In genomic region chr17:17825921-17826591, GRCm38 (mm10) we compare ENCODE assay signal across 8 mouse cellular contexts. TPM values are rescaled to one million over a fixed set of nuclear protein-coding genes. Genes with fewer than 3 reads are reported as not detected.
A peak's percentile ranks its signal among the peaks of the same experiment; 100 is the strongest.
DNase-seq lines count a peak whose midpoint lies in the region; ATAC-seq and TF ChIP-seq lines count a peak whose summit lies in the region.

No protein-coding gene starts in this region.

- no peak for TF ChIP-seq CTCF in spleen, adult 2 months (IDR thresholded peaks at IDR 0.05; ENCODE audit: extremely low read depth, insufficient read depth, insufficient read length, insufficient replicate concordance)
- no peak for TF ChIP-seq CTCF in hindbrain, postnatal 0 days (IDR thresholded peaks at IDR 0.05; ENCODE audit: low read depth)

- no peaks in the 10 kb centered on the region for H3K9me3 ChIP-seq in hindbrain, postnatal 0 days (ENCODE audit: low read length)
- no peaks in the 10 kb centered on the region for H3K9me3 ChIP-seq in liver, embryonic 11.5 days (ENCODE audit: control insufficient read depth, low read length)
- no peaks in the 10 kb centered on the region for H3K9me3 ChIP-seq in neural tube, embryonic 12.5 days

- WGBS in spleen, adult 2 months, result 7% methylated on average over 18 of the region's 22 CpGs
- 1% methylated on average over 19 of the region's 22 CpGs for WGBS in hindbrain, postnatal 0 days
- WGBS in liver, embryonic 11.5 days, result 2% methylated on average over 19 of the region's 22 CpGs
- 1% methylated on average over 20 of the region's 22 CpGs for WGBS in neural tube, embryonic 12.5 days

- peak overlapping the region; percentile 47 for H3K4me3 ChIP-seq in spleen, adult 2 months (ENCODE audit: extremely low read depth, insufficient read depth, insufficient read length)
- peak overlapping the region; percentile 87 for H3K4me3 ChIP-seq in hindbrain, postnatal 0 days (ENCODE audit: low read length)
- peak overlapping the region; percentile 67 for H3K4me3 ChIP-seq in liver, embryonic 11.5 days (ENCODE audit: low read depth, low read length)
- peak overlapping the region; percentile 82 for H3K4me3 ChIP-seq in neural tube, embryonic 12.5 days

- H3K9ac ChIP-seq in hindbrain, postnatal 0 days (replicated peaks; ENCODE audit: low read length), result peak overlapping the region; percentile 89
- peak overlapping the region; percentile 61 for H3K9ac ChIP-seq in liver, embryonic 11.5 days (ENCODE audit: low read depth, low read length)
- peak overlapping the region; percentile 94 for H3K9ac ChIP-seq in neural tube, embryonic 12.5 days

- H3K4me1 ChIP-seq in spleen, adult 2 months (ENCODE audit: control insufficient read depth, insufficient read depth, insufficient read length), result peaks cover 3% of the 10 kb centered on the region
- H3K4me1 ChIP-seq in hindbrain, postnatal 0 days (ENCODE audit: insufficient read depth, low read length), result peaks cover 13% of the 10 kb centered on the region
- H3K4me1 ChIP-seq in liver, embryonic 11.5 days (replicated peaks; ENCODE audit: control insufficient read depth, insufficient read depth, low read length), result peaks cover 4% of the 10 kb centered on the region
- H3K4me1 ChIP-seq in neural tube, embryonic 12.5 days, result peaks cover 19% of the 10 kb centered on the region

- peak overlapping the region; percentile 94 for H3K4me2 ChIP-seq in hindbrain, postnatal 0 days (ENCODE audit: low read depth, low read length)
- H3K4me2 ChIP-seq in liver, embryonic 11.5 days, result peak overlapping the region; percentile 73
- H3K4me2 ChIP-seq in neural tube, embryonic 12.5 days (replicated peaks), result peak overlapping the region; percentile 93

- DNase-seq in spleen, adult 2 months (ENCODE audit: low read depth in 1 of 2, low spot score in 2 of 2), result no peak
- DNase-seq in spleen, adult 18-20 months, result no peak
- DNase-seq in cerebellum, adult 8-10 months, result peak; percentile 65
- peak; percentile 45 for DNase-seq in forelimb bud, embryonic 11.5 days (ENCODE audit: low read depth, low spot score)
- DNase-seq in hindbrain, postnatal 0 days (ENCODE audit: low spot score), result peak; percentile 58
- peak; percentile 47 for DNase-seq in liver, embryonic 11.5 days (ENCODE audit: low spot score)
- DNase-seq in spleen, postnatal 36 days (ENCODE audit: low spot score in 2 of 2), result no peak

- TF ChIP-seq POLR2A in spleen, adult 2 months (IDR thresholded peaks at IDR 0.05; ENCODE audit: low read depth, low read length), result no peak

- H3K36me3 ChIP-seq in spleen, adult 2 months (ENCODE audit: control insufficient read depth, insufficient read depth, low read length), result no peaks in the 10 kb centered on the region
- H3K36me3 ChIP-seq in hindbrain, postnatal 0 days (ENCODE audit: insufficient read depth, low read length), result no peaks in the 10 kb centered on the region
- no peaks in the 10 kb centered on the region for H3K36me3 ChIP-seq in liver, embryonic 11.5 days (ENCODE audit: control insufficient read depth, insufficient read depth, low read length)
- H3K36me3 ChIP-seq in neural tube, embryonic 12.5 days, result peaks cover 6% of the 10 kb centered on the region

- ATAC-seq in hindbrain, postnatal 0 days, result peak; percentile 60
- ATAC-seq in liver, embryonic 11.5 days (replicated peaks; ENCODE audit: low FRiP score), result peak; percentile 22
- peak; percentile 31 for ATAC-seq in neural tube, embryonic 12.5 days (ENCODE audit: low FRiP score, low read depth)

- no peak overlapping the region for H3K27ac ChIP-seq in spleen, adult 2 months (ENCODE audit: insufficient read depth, low read length)
- H3K27ac ChIP-seq in hindbrain, postnatal 0 days, result peak overlapping the region; percentile 99
- H3K27ac ChIP-seq in liver, embryonic 11.5 days (ENCODE audit: low read depth, low read length), result peak overlapping the region; percentile 90
- peak overlapping the region; percentile 98 for H3K27ac ChIP-seq in neural tube, embryonic 12.5 days

- peaks cover 12% of the 10 kb centered on the region for H3K27me3 ChIP-seq in spleen, adult 2 months (ENCODE audit: control insufficient read depth, insufficient read depth, low read length)
- H3K27me3 ChIP-seq in hindbrain, postnatal 0 days (ENCODE audit: insufficient read depth, low read length), result no peaks in the 10 kb centered on the region
- peaks cover 7% of the 10 kb centered on the region; the same call in 1 of the 2 replicates for H3K27me3 ChIP-seq in liver, embryonic 11.5 days (replicated peaks; ENCODE audit: control insufficient read depth, insufficient read depth, low read length)
- no peaks in the 10 kb centered on the region for H3K27me3 ChIP-seq in neural tube, embryonic 12.5 days (replicated peaks)

RNA-seq across cellular contexts. Expression of gene Spaca6, which starts 0.9 kb away (rescaled TPM):
- 6.8 and 8.6 TPM in 2 replicates for polyA plus RNA-seq in spleen, adult 2 months (2012; rRNA removed)
- 22.8 and 29.8 TPM in 2 replicates for total RNA-seq in hindbrain, postnatal 0 days (2014; rRNA removed)
- polyA plus RNA-seq in hindbrain, postnatal 0 days (2015; fragmentation: Nextera tagmentation; extraction: Ambion mirVana), result 18.4 and 18.7 TPM in 2 replicates
- 11.2 and 16.4 TPM in 2 replicates for polyA plus RNA-seq in liver, embryonic 11.5 days (2014; fragmentation: Nextera tagmentation; extraction: Ambion mirVana)
- 48.1 and 54.2 TPM in 2 replicates for polyA plus RNA-seq in neural tube, embryonic 12.5 days (2016; fragmentation: Nextera tagmentation; extraction: Ambion mirVana)

RNA-seq across cellular contexts. Expression of gene Has1, which starts 28.9 kb away (rescaled TPM):
- 0.11 and 0.25 TPM in 2 replicates for polyA plus RNA-seq in spleen, adult 2 months (2012; rRNA removed)
- 0.07 and 1.4 TPM in 2 replicates for total RNA-seq in hindbrain, postnatal 0 days (2014; rRNA removed)
- polyA plus RNA-seq in hindbrain, postnatal 0 days (2015; fragmentation: Nextera tagmentation; extraction: Ambion mirVana), result 1.1 and 1.2 TPM in 2 replicates
- polyA plus RNA-seq in liver, embryonic 11.5 days (2014; fragmentation: Nextera tagmentation; extraction: Ambion mirVana), result 0.31 and 0.58 TPM in 2 replicates
- 1.1 and 1.3 TPM in 2 replicates for polyA plus RNA-seq in neural tube, embryonic 12.5 days (2016; fragmentation: Nextera tagmentation; extraction: Ambion mirVana)

RNA-seq across cellular contexts. Expression of gene Fpr1, which starts 57.7 kb away (rescaled TPM):
- polyA plus RNA-seq in spleen, adult 2 months (2012; rRNA removed), result 8.2 and 8.9 TPM in 2 replicates
- not detected in 2 replicates for total RNA-seq in hindbrain, postnatal 0 days (2014; rRNA removed)
- polyA plus RNA-seq in hindbrain, postnatal 0 days (2015; fragmentation: Nextera tagmentation; extraction: Ambion mirVana), result not detected in 2 replicates
- 0.37 TPM in 1 of 2 replicates, not detected in the other for polyA plus RNA-seq in liver, embryonic 11.5 days (2014; fragmentation: Nextera tagmentation; extraction: Ambion mirVana)
- 0.34 TPM in 1 of 2 replicates, not detected in the other for polyA plus RNA-seq in neural tube, embryonic 12.5 days (2016; fragmentation: Nextera tagmentation; extraction: Ambion mirVana)

Comparison
In these comparisons a context has a peak if more than half of its experiments do, and no peak if none do; other contexts are left out.
1. DNase-seq: peak in cerebellum, adult 8-10 months (single experiment), forelimb bud, embryonic 11.5 days (single experiment), hindbrain, postnatal 0 days (single experiment) and liver, embryonic 11.5 days (single experiment); none in spleen, adult 2 months (0 of 2), spleen, adult 18-20 months (0 of 2) and spleen, postnatal 36 days (0 of 2).
2. Peak in every context shown above with its lines, with median percentiles within 50 percentile points of each other: H3K4me3 ChIP-seq, ATAC-seq, H3K4me2 ChIP-seq and H3K9ac ChIP-seq.